Mouse (Mus musculus): ENCODE measurements around the gene Btg2. TPM values are rescaled to one million over a fixed set of nuclear protein-coding genes. Genes with fewer than 3 reads are reported as not detected.

Gene Btg2
- polyA plus RNA-seq, 1 experiment, result 13.2 TPM

- Histone ChIP-seq H3K27me3 (ENCODE audit: control insufficient read depth) (peaks cover 33% of the 10 kb centered on the region), H3K9me3 (ENCODE audit: control insufficient read depth, low read length) (no peaks in the 10 kb centered on the region), H3K4me1 (ENCODE audit: control insufficient read depth) (peaks cover 14% of the 10 kb centered on the region), H3K36me3 (ENCODE audit: control insufficient read depth) (no peaks in the 10 kb centered on the region), H3K4me3 (replicated peaks) (no peak overlapping the region)
- TF ChIP-seq GATA1 (IDR thresholded peaks at IDR 0.05; ENCODE audit: low read length), result no peak
- TF ChIP-seq TAL1 (IDR thresholded peaks at IDR 0.05; ENCODE audit: low read length), result no peak
Measured at GRCm38 (mm10) chr1:134047431-134047830, 31.5 kb downstream of the Btg2 start.

DNA sequence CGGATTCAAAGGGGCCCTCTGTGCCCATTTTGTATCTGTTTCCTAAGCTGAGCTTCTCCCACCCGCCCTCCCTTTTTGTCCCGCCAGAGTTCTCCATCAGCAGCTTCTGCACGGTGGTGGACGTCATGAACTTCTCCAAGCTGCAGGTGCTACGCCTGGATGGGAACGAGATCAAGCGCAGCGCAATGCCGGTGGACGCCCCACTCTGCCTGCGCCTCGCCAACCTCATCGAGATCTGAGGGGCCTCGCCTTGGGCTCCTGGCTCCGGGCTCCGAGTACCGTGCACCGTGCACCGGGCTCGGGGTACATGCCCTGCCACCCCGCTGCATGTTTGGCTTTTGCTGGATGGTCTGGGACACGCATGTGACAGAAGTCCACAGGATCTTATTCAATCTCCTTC, 32.5 kb downstream of the Btg2 start:
- Histone ChIP-seq H3K4me3 (replicated peaks) (no peak overlapping the region), H3K4me1 (ENCODE audit: control insufficient read depth) (peaks cover 14% of the 10 kb centered on the region), H3K9me3 (ENCODE audit: control insufficient read depth, low read length) (no peaks in the 10 kb centered on the region), H3K27me3 (ENCODE audit: control insufficient read depth) (peaks cover 30% of the 10 kb centered on the region), H3K36me3 (ENCODE audit: control insufficient read depth) (no peaks in the 10 kb centered on the region)
- TF ChIP-seq TAL1 (IDR thresholded peaks at IDR 0.05; ENCODE audit: low read length) (no peak), GATA1 (IDR thresholded peaks at IDR 0.05; ENCODE audit: low read length) (no peak)

- no peak overlapping the region for H3K4me3 ChIP-seq (replicated peaks)
- peaks cover 14% of the 10 kb centered on the region for H3K4me1 ChIP-seq (ENCODE audit: control insufficient read depth)
- no peaks in the 10 kb centered on the region for H3K9me3 ChIP-seq (ENCODE audit: control insufficient read depth, low read length)
- peaks cover 26% of the 10 kb centered on the region for H3K27me3 ChIP-seq (ENCODE audit: control insufficient read depth)
- no peaks in the 10 kb centered on the region for H3K36me3 ChIP-seq (ENCODE audit: control insufficient read depth)
- TF ChIP-seq TAL1 (IDR thresholded peaks at IDR 0.05; ENCODE audit: low read length) (no peak), GATA1 (IDR thresholded peaks at IDR 0.05; ENCODE audit: low read length) (no peak)
Measured at GRCm38 (mm10) chr1:134045971-134046370, 32.9 kb downstream of the Btg2 start.

DNA sequence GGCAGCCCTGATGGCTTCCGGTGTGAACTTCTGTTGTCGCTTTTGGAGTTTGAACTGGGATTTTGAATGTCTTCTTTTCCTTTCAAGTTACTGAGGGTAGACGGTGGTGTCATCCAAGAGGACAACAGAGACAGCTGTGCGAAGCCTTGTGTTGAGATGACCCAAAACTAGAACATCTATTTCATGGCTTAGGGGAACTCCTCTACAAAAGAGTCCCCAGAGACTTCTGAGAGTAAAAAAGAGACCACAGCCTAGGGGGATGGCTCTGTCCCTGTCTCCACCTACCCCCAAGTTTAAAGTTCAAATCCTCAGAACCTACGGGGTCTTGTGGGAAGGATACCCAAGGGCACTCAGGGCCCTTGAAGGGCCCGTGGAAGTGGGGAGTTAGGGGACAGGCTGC, 34.1 kb downstream of the Btg2 start:
- Histone ChIP-seq H3K27me3 (ENCODE audit: control insufficient read depth) (peaks cover 14% of the 10 kb centered on the region), H3K4me3 (replicated peaks) (no peak overlapping the region), H3K36me3 (ENCODE audit: control insufficient read depth) (no peaks in the 10 kb centered on the region), H3K9me3 (ENCODE audit: control insufficient read depth, low read length) (no peaks in the 10 kb centered on the region), H3K4me1 (ENCODE audit: control insufficient read depth) (peaks cover 14% of the 10 kb centered on the region)
- no peak for TF ChIP-seq TAL1 (IDR thresholded peaks at IDR 0.05; ENCODE audit: low read length)
- no peak for TF ChIP-seq GATA1 (IDR thresholded peaks at IDR 0.05; ENCODE audit: low read length)

DNA sequence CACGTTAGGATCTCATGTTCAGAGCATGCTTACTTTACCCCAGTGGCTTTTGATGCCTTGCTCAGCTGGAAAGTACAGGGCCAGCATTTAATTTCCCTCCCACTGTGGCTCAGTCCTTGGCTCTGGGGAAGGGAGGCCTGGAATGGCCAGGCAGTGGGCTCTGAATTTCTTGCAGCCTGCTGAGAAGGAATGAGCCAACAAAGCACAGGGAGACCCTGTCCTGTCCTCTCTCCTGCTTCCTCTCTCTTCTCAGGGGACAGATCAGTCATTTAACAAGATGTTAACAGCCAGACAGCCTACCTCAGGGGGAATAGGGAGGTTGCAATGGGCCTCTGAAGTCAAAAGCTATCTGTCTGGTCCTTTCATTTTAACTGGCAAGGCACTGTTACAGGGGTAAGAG, 36.6 kb downstream of the Btg2 start:
- peaks cover 8% of the 10 kb centered on the region for H3K27me3 ChIP-seq (ENCODE audit: control insufficient read depth)
- no peaks in the 10 kb centered on the region for H3K9me3 ChIP-seq (ENCODE audit: control insufficient read depth, low read length)
- H3K4me3 ChIP-seq (replicated peaks), result no peak overlapping the region
- H3K4me1 ChIP-seq (ENCODE audit: control insufficient read depth), result peaks cover 9% of the 10 kb centered on the region
- TF ChIP-seq GATA1 (IDR thresholded peaks at IDR 0.05; ENCODE audit: low read length) (no peak), TAL1 (IDR thresholded peaks at IDR 0.05; ENCODE audit: low read length) (no peak)
- no peaks in the 10 kb centered on the region for H3K36me3 ChIP-seq (ENCODE audit: control insufficient read depth)

DNA sequence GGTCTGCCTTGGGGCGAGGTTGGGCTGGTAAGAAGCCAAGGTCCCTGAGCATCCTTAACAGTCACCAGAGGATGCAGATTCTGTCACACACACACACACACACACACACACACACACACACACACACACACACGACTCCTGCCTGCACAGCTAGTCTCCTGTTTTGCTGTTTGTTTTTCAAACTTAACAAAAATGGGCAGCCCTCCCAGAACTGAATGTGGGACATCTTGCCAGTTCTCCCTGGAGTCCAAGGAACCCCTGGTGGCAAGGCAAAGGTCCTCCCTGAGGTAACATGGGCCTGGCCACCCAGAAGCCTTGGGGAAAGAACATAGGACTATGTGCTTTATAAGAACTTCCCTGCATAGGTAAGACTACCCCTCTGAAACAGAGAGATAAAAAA, 37.0 kb downstream of the Btg2 start:
- H3K27me3 ChIP-seq (ENCODE audit: control insufficient read depth), result peaks cover 5% of the 10 kb centered on the region
- H3K4me1 ChIP-seq (ENCODE audit: control insufficient read depth), result peaks cover 7% of the 10 kb centered on the region
- no peaks in the 10 kb centered on the region for H3K9me3 ChIP-seq (ENCODE audit: control insufficient read depth, low read length)
- no peak overlapping the region for H3K4me3 ChIP-seq (replicated peaks)
- H3K36me3 ChIP-seq (ENCODE audit: control insufficient read depth), result no peaks in the 10 kb centered on the region
- TF ChIP-seq TAL1 (IDR thresholded peaks at IDR 0.05; ENCODE audit: low read length) (no peak), GATA1 (IDR thresholded peaks at IDR 0.05; ENCODE audit: low read length) (no peak)

- TF ChIP-seq TAL1 (IDR thresholded peaks at IDR 0.05; ENCODE audit: low read length), result no peak
- TF ChIP-seq GATA1 (IDR thresholded peaks at IDR 0.05; ENCODE audit: low read length), result no peak
- Histone ChIP-seq H3K36me3 (ENCODE audit: control insufficient read depth) (no peaks in the 10 kb centered on the region), H3K4me1 (ENCODE audit: control insufficient read depth) (no peaks in the 10 kb centered on the region), H3K4me3 (replicated peaks) (no peak overlapping the region), H3K9me3 (ENCODE audit: control insufficient read depth, low read length) (no peaks in the 10 kb centered on the region), H3K27me3 (ENCODE audit: control insufficient read depth) (no peaks in the 10 kb centered on the region; the same call in 1 of the 2 replicates)
Measured at GRCm38 (mm10) chr1:134039361-134039760, 39.6 kb downstream of the Btg2 start.

GRCm38 (mm10) chr1:134038336-134038735, 40.6 kb downstream of the Btg2 start:
- Histone ChIP-seq H3K4me1 (ENCODE audit: control insufficient read depth) (no peaks in the 10 kb centered on the region), H3K36me3 (ENCODE audit: control insufficient read depth) (no peaks in the 10 kb centered on the region), H3K4me3 (replicated peaks) (no peak overlapping the region), H3K27me3 (ENCODE audit: control insufficient read depth) (no peaks in the 10 kb centered on the region; the same call in 1 of the 2 replicates), H3K9me3 (ENCODE audit: control insufficient read depth, low read length) (no peaks in the 10 kb centered on the region)
- TF ChIP-seq GATA1 (IDR thresholded peaks at IDR 0.05; ENCODE audit: low read length) (no peak), TAL1 (IDR thresholded peaks at IDR 0.05; ENCODE audit: low read length) (no peak)

DNA sequence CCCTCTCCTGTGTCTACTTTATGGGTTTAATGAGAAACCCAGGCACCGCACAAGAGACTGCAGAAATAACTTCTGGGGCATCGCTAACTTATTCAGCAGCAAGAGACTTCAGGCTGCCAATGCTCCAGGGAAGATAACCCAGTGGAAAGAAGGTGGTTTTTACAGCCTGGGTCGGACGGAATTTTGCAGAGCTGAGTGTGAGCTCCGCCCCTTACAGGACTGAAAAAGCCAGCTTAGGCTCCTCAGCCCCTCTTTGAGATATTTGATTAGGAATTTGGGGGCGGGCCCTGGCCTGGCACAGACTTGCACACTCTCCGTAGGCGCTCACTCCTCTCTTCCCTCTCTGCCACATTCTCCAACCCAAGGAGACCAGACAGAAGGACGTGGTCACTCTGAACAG, 41.7 kb downstream of the Btg2 start, which contains the start of gene Fmod:
Gene Fmod (plus strand): TSS at position 83 of the 400 bp plus-strand sequence.
- Histone ChIP-seq H3K36me3 (ENCODE audit: control insufficient read depth) (no peaks in the 10 kb centered on the region), H3K4me3 (replicated peaks) (no peak within 1 kb of the TSS), H3K4me1 (ENCODE audit: control insufficient read depth) (no peaks in the 10 kb centered on the region), H3K9me3 (ENCODE audit: control insufficient read depth, low read length) (no peaks in the 10 kb centered on the region), H3K27me3 (ENCODE audit: control insufficient read depth) (no peaks in the 10 kb centered on the region; the same call in 1 of the 2 replicates)
- TF ChIP-seq TAL1 (IDR thresholded peaks at IDR 0.05; ENCODE audit: low read length) (no peak), GATA1 (IDR thresholded peaks at IDR 0.05; ENCODE audit: low read length) (no peak)

- H3K36me3 ChIP-seq (ENCODE audit: control insufficient read depth), result no peaks in the 10 kb centered on the region
- no peak for TF ChIP-seq GATA1 (IDR thresholded peaks at IDR 0.05; ENCODE audit: low read length)
- TF ChIP-seq TAL1 (IDR thresholded peaks at IDR 0.05; ENCODE audit: low read length), result no peak
- H3K4me1 ChIP-seq (ENCODE audit: control insufficient read depth), result no peaks in the 10 kb centered on the region
- no peak overlapping the region for H3K4me3 ChIP-seq (replicated peaks)
- H3K27me3 ChIP-seq (ENCODE audit: control insufficient read depth), result no peaks in the 10 kb centered on the region; the same call in 1 of the 2 replicates
- H3K9me3 ChIP-seq (ENCODE audit: control insufficient read depth, low read length), result no peaks in the 10 kb centered on the region
Measured at GRCm38 (mm10) chr1:134036492-134036891, 42.4 kb downstream of the Btg2 start.
